Mouse (Mus musculus): Measurements from ENCODE around the gene Anapc16. TPM values are rescaled to one million over a fixed set of nuclear protein-coding genes. Genes with fewer than 3 reads are reported as not detected.

Anapc16 gene
- total RNA-seq, 2 experiments from 2014 or later: 49.5 to 50.7 TPM

- intact Hi-C loops (cut with DNase I): no loop called here
- no peak for TF ChIP-seq CTCF (IDR thresholded peaks at IDR 0.05)
- H3K4me3 ChIP-seq: no peak overlapping the region
- no peak for DNase-seq
- H3K27ac ChIP-seq: peak overlapping the region; percentile 88
Observed at GRCm38 (mm10) chr10:59977141-59977540, 25.8 kb downstream of the Anapc16 start.

GRCm38 (mm10) chr10:59974786-59975185, 28.1 kb downstream of the Anapc16 start:
- Histone ChIP-seq H3K4me3 (no peak overlapping the region; the same call in 1 of the 2 replicates), H3K27ac (peak overlapping the region; percentile 100)
- DNase-seq: no peak
- intact Hi-C loops (cut with DNase I): no loop called here
- TF ChIP-seq CTCF (IDR thresholded peaks at IDR 0.05): no peak

GRCm38 (mm10) chr10:59974191-59974664, 28.7 kb downstream of the Anapc16 start:
- DNase-seq: peak; percentile 78
- TF ChIP-seq CTCF (IDR thresholded peaks at IDR 0.05): no peak

GRCm38 (mm10) chr10:59973400-59973799, 29.5 kb downstream of the Anapc16 start:
- no peak for TF ChIP-seq CTCF (IDR thresholded peaks at IDR 0.05)
- intact Hi-C loops (cut with DNase I): no loop called here
- H3K27ac ChIP-seq: peak overlapping the region; percentile 100
- DNase-seq: no peak
- no peak overlapping the region for H3K4me3 ChIP-seq

More at GRCm38 (mm10) chr10:59974191-59974664, 28.7 kb downstream of the Anapc16 start:
- intact Hi-C loops (cut with DNase I): no loop called here
- Histone ChIP-seq H3K4me3 (peak overlapping the region; percentile 25), H3K27ac (peak overlapping the region; percentile 100)

DNA sequence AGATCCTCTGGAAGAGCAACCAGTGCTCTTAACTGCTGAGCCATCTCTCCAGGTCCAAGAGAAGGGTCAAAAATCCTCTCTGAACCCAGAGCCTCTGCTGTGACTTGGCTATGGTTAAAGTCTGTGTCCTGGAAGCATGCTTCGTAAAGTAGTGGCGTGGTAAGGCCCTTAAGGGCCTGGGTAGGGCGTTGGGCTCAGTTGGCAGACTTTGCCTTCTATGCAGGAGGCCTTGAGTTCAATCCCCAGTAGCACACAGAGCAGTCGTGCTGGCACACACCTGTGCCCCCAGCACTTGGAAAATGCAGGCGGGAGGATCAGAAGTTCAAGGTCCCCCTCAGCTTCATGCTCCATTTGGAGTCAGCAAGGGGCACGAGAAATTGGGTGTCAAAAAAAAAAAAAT, 29.9 kb downstream of the Anapc16 start:
- H3K27ac ChIP-seq: peak overlapping the region; percentile 100
- intact Hi-C loops (cut with DNase I): no loop called here
- no peak for DNase-seq
- TF ChIP-seq CTCF (IDR thresholded peaks at IDR 0.05): no peak
- H3K4me3 ChIP-seq: no peak overlapping the region

DNA sequence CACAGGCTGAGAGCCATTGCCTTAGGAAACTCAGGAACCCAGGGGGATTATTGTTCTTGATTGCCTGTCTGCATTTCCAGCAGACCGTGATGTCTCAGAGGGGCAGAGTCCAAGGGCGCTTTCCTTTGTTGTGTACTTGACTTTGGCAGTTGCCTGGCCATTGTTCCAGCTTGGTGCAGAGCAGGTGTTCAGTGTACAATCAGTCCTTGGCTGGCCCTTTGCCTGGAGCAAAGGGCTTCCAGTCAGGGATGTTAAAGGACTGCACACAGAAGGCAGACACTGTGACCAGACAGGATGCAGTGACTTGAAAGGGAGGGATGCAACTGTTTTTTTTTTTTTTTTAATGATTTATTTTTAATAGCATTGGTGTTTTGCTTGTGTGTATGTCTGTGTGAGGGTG, 30.4 kb downstream of the Anapc16 start:
- intact Hi-C loops (cut with DNase I): no loop called here
- TF ChIP-seq CTCF (IDR thresholded peaks at IDR 0.05): no peak
- Histone ChIP-seq H3K27ac (peak overlapping the region; percentile 100), H3K4me3 (no peak overlapping the region)
- peak; percentile 67 for DNase-seq

DNA sequence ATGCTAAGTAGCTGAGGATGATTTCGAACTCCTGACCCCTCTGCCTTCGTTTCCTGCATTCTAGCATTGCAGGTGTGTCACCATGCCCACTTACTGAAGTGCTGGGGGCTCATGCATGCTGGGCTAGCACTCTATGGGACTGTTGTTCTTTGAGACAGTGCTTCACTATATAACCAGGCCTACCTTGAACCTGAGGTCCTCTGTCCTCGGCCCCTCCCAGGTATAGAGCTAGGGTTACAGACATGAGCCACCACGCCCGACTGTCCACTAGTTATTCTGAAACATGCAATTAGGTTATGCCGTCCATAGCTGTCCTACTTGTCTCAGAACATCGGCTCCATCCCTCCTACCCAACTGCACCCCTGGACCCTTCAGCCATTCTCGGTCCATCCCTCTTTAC, 31.1 kb downstream of the Anapc16 start:
- Histone ChIP-seq H3K27ac (peak overlapping the region; percentile 100), H3K4me3 (no peak overlapping the region)
- no peak for TF ChIP-seq CTCF (IDR thresholded peaks at IDR 0.05)

GRCm38 (mm10) chr10:59970450-59971062, 32.4 kb downstream of the Anapc16 start:
- Histone ChIP-seq H3K4me3 (peak overlapping the region; percentile 80), H3K27ac (peak overlapping the region; percentile 100)
- peak; percentile 68 for DNase-seq
- intact Hi-C loops (cut with DNase I): loop anchor here (1.0 kb wide), 1 partner anchor 18 kb away; no protein-coding TSS in a partner anchor
- TF ChIP-seq CTCF (IDR thresholded peaks at IDR 0.05): no peak

More for the DNA sequence above, 31.1 kb downstream of the Anapc16 start:
- DNase-seq: no peak
- intact Hi-C loops (cut with DNase I): no loop called here

DNA sequence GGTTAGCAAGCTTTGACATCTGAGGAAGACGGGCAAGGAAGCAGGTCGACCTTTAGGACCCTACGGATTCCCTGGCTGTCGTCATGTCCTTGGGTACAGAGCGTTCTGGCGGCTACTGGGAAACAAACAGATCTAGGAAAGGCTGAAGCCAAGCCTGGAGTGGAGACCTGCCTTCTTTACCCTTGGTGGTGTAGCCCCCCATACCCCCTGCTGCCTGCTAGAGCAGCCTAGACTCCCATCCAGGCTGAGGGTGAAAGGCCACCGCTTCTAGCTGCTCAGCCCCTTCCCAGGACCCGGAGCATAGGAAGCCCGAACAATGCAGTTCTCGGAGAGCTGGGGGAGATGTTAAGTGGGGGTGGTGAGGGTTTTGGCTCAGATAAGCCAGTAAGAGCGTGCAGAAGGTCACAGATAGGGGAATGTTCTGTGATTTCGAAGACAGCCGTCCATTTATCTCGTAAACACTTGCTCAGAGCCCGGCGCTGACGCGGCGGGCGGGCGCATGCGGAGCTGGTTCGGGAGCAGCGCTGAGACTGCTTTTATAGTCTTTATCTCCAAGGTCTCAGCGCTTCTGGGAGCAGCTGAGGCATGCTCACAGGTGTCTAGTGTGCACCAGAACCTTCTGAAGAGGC, 33.0 kb downstream of the Anapc16 start:
- Histone ChIP-seq H3K27ac (peak overlapping the region; percentile 100), H3K4me3 (peak overlapping the region; percentile 80)
- no peak for TF ChIP-seq CTCF (IDR thresholded peaks at IDR 0.05)
- intact Hi-C loops (cut with DNase I): loop anchor here (1.0 kb wide), 1 partner anchor 18 kb away; no protein-coding TSS in a partner anchor
- DNase-seq: peak; percentile 87

DNA sequence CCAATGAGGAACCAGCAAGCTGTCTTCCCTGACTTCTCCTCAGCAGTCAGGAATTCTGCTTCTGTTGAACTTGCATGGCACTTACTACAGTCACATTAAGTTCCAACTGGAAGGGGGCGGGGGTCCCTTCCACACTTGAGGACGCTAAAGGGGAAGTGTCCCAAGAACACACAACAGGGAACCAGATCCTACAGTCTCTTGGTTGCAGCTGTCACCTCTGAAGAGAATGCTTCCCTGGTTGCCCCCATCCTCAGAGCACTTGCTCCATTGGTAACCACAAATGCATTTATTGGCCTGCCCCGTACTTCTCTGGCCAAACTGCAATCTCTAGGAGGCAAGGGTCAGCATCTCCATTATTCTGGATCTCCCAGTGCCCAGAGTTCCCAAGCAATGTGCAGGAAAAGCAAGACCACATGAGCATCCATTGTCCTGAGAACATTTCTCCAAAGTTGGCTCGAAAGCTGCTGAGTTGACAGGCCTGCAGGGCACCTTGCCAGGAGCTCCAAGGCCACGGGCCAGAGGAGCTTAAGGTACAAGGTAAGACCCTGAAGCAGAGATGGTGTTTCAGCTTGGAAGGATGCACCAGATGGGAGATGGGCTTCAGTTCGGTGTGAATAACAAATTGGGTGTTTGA, 35.5 kb downstream of the Anapc16 start:
- Histone ChIP-seq H3K4me3 (no peak overlapping the region), H3K27ac (peak overlapping the region; percentile 69)
- DNase-seq: peak; percentile 68
- intact Hi-C loops (cut with DNase I): no loop called here
- TF ChIP-seq CTCF (IDR thresholded peaks at IDR 0.05): no peak

DNA sequence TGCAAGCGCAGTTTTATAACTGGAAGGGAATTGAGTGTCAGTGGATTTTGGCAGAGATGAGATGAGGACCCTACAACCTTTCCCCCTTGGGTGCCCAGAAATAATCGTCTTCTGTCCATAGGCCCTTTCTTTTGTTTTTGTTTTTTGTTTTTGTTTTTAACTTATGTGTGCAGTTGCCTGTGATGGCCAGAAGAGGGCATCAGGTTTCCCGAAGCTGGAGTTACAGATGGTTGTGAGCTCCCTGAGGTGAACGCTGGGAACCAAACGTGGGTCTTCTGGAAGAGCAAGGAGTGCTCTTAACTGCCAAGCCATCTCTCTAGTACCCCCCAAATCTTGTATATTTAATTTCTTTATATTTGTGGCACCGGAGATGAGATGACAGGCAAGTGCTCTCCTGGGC, 36.2 kb downstream of the Anapc16 start:
- intact Hi-C loops (cut with DNase I): no loop called here
- DNase-seq: no peak
- peak; percentile 37; the same call in 1 of the 2 replicates for TF ChIP-seq CTCF (IDR thresholded peaks at IDR 0.05)
- no peak overlapping the region for H3K4me3 ChIP-seq
- peak overlapping the region; percentile 69 for H3K27ac ChIP-seq

DNA sequence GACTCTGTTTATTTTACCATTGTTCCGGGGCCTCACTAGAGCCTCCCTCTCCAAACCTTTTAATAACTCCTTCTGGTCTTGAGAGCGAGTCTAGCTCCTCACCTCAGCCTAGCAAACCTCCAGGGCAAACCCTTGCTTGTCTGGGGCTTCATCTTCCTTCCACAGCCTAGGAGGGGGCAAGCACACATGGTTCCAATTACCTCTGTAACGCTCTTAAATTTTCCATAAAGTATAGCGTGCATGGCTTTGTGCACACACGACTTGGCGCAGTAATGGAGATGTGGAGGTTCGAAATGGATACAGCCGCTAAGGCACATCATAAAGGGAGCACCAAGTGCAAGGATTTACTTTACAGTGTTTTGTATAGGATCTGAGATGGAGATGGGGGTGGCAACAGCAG, 37.1 kb downstream of the Anapc16 start:
- no peak for DNase-seq
- Histone ChIP-seq H3K4me3 (no peak overlapping the region), H3K27ac (peak overlapping the region; percentile 35)
- intact Hi-C loops (cut with DNase I): no loop called here
- TF ChIP-seq CTCF (IDR thresholded peaks at IDR 0.05): no peak

DNA sequence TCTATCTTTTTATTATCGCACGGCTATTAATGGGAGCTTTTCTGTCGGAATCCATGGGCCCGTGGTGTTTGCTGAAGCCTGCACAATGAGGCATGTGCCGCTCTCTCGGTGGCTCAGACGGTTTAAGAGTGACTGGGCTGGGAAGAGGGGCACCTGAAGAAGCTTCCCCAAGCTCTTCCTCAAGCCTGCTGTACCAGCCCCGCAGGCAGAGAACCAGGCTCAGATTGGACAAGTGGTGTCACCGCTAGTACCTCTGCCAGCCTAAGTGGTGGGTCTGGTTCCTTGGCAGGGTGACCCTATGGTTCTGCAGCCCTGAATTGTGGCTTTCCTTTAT, 37.6 kb downstream of the Anapc16 start:
- TF ChIP-seq CTCF (IDR thresholded peaks at IDR 0.05): no peak
- peak overlapping the region; percentile 35 for H3K27ac ChIP-seq
- intact Hi-C loops (cut with DNase I): no loop called here
- H3K4me3 ChIP-seq: no peak overlapping the region
- DNase-seq: no peak
